Mouse (Mus musculus): ENCODE measurements around the gene Gm49337. TPM values are rescaled to one million over a fixed set of nuclear protein-coding genes. Genes with fewer than 3 reads are reported as not detected.

The Gm49337 gene
- total and polyA plus RNA-seq, 2 experiments from 2014 or later = not detected

- no peak for ATAC-seq (ENCODE audit: low FRiP score)
- WGBS = 92% methylated on average over 4 of the region's 4 CpGs
- no peaks in the 10 kb centered on the region for H3K27me3 ChIP-seq (ENCODE audit: insufficient read depth, low read length)
- no peak for DNase-seq (ENCODE audit: low spot score)
- H3K9me3 ChIP-seq (ENCODE audit: low read length) = no peaks in the 10 kb centered on the region
- no peak overlapping the region for H3K9ac ChIP-seq (replicated peaks; ENCODE audit: low read length, poor library complexity, severe bottlenecking)
- no peak overlapping the region for H3K4me3 ChIP-seq (ENCODE audit: low read depth, low read length)
- TF ChIP-seq CTCF (IDR thresholded peaks at IDR 0.05) = no peak
- no peak overlapping the region for H3K27ac ChIP-seq (ENCODE audit: low read depth, low read length)
- 0 out of 2 replicates have a peak, but pooled peaks cover 3% of the 10 kb centered on the region for H3K4me1 ChIP-seq (ENCODE audit: insufficient read depth, low read length)
- no peaks in the 10 kb centered on the region for H3K36me3 ChIP-seq (ENCODE audit: insufficient read depth, low read length)
- no peak overlapping the region for H3K4me2 ChIP-seq (ENCODE audit: low read depth, low read length, poor library complexity, severe bottlenecking)
These were observed 11.9 kb downstream of the Gm49337 start for GRCm38 (mm10) chr4:116185083-116185482.

GRCm38 (mm10) chr4:116192286-116192835, 19.2 kb downstream of the Gm49337 start:
- H3K4me2 ChIP-seq (ENCODE audit: low read depth, low read length, poor library complexity, severe bottlenecking) = no peak overlapping the region
- H3K4me1 ChIP-seq (ENCODE audit: insufficient read depth, low read length) = no peaks in the 10 kb centered on the region
- no peaks in the 10 kb centered on the region for H3K9me3 ChIP-seq (ENCODE audit: low read length)
- H3K9ac ChIP-seq (replicated peaks; ENCODE audit: low read length, poor library complexity, severe bottlenecking) = no peak overlapping the region
- ATAC-seq (ENCODE audit: low FRiP score) (no peak), DNase-seq (ENCODE audit: low spot score) (no peak)
- no peak for TF ChIP-seq CTCF (IDR thresholded peaks at IDR 0.05)
- H3K4me3 ChIP-seq (ENCODE audit: low read depth, low read length) = no peak overlapping the region
- WGBS = 58% methylated on average over 4 of the region's 4 CpGs
- no peaks in the 10 kb centered on the region for H3K27me3 ChIP-seq (ENCODE audit: insufficient read depth, low read length)
- no peaks in the 10 kb centered on the region for H3K36me3 ChIP-seq (ENCODE audit: insufficient read depth, low read length)
- H3K27ac ChIP-seq (ENCODE audit: low read depth, low read length) = no peak overlapping the region

- ATAC-seq (ENCODE audit: low FRiP score) (no peak), DNase-seq (ENCODE audit: low spot score) (no peak)
- TF ChIP-seq CTCF (IDR thresholded peaks at IDR 0.05) = no peak
- H3K4me2 ChIP-seq (ENCODE audit: low read depth, low read length, poor library complexity, severe bottlenecking) = no peak overlapping the region
- H3K4me1 ChIP-seq (ENCODE audit: insufficient read depth, low read length) = no peaks in the 10 kb centered on the region
- H3K27ac ChIP-seq (ENCODE audit: low read depth, low read length) = no peak overlapping the region
- H3K9ac ChIP-seq (replicated peaks; ENCODE audit: low read length, poor library complexity, severe bottlenecking) = no peak overlapping the region
- no peaks in the 10 kb centered on the region for H3K9me3 ChIP-seq (ENCODE audit: low read length)
- WGBS = 75% methylated on average over 9 of the region's 9 CpGs
- no peak overlapping the region for H3K4me3 ChIP-seq (ENCODE audit: low read depth, low read length)
- no peaks in the 10 kb centered on the region for H3K36me3 ChIP-seq (ENCODE audit: insufficient read depth, low read length)
- H3K27me3 ChIP-seq (ENCODE audit: insufficient read depth, low read length) = no peaks in the 10 kb centered on the region
These were observed 20.6 kb downstream of the Gm49337 start for GRCm38 (mm10) chr4:116193583-116194383.

GRCm38 (mm10) chr4:116198422-116198821, 25.2 kb downstream of the Gm49337 start:
- no peak overlapping the region for H3K4me2 ChIP-seq (ENCODE audit: low read depth, low read length, poor library complexity, severe bottlenecking)

GRCm38 (mm10) chr4:116204422-116204821, 31.2 kb downstream of the Gm49337 start:
- ATAC-seq (ENCODE audit: low FRiP score) (no peak), DNase-seq (ENCODE audit: low spot score) (no peak)
- no peaks in the 10 kb centered on the region for H3K36me3 ChIP-seq (ENCODE audit: insufficient read depth, low read length)
- no peak overlapping the region for H3K27ac ChIP-seq (ENCODE audit: low read depth, low read length)
- no peak overlapping the region for H3K9ac ChIP-seq (replicated peaks; ENCODE audit: low read length, poor library complexity, severe bottlenecking)
- H3K4me1 ChIP-seq (ENCODE audit: insufficient read depth, low read length) = no peaks in the 10 kb centered on the region
- no peak overlapping the region for H3K4me3 ChIP-seq (ENCODE audit: low read depth, low read length)
- H3K27me3 ChIP-seq (ENCODE audit: insufficient read depth, low read length) = no peaks in the 10 kb centered on the region
- no peaks in the 10 kb centered on the region for H3K9me3 ChIP-seq (ENCODE audit: low read length)
- H3K4me2 ChIP-seq (ENCODE audit: low read depth, low read length, poor library complexity, severe bottlenecking) = no peak overlapping the region
- TF ChIP-seq CTCF (IDR thresholded peaks at IDR 0.05) = no peak
- 72% methylated on average over 3 of the region's 3 CpGs for WGBS

More at GRCm38 (mm10) chr4:116198422-116198821, 25.2 kb downstream of the Gm49337 start:
- peak; percentile 32 for TF ChIP-seq CTCF (IDR thresholded peaks at IDR 0.05)
- 83% methylated on average over 2 of the region's 2 CpGs for WGBS
- no peak overlapping the region for H3K27ac ChIP-seq (ENCODE audit: low read depth, low read length)
- H3K36me3 ChIP-seq (ENCODE audit: insufficient read depth, low read length) = no peaks in the 10 kb centered on the region
- no peak overlapping the region for H3K9ac ChIP-seq (replicated peaks; ENCODE audit: low read length, poor library complexity, severe bottlenecking)
- no peaks in the 10 kb centered on the region for H3K27me3 ChIP-seq (ENCODE audit: insufficient read depth, low read length)
- DNase-seq (ENCODE audit: low spot score) = no peak
- H3K4me3 ChIP-seq (ENCODE audit: low read depth, low read length) = no peak overlapping the region
- no peak for ATAC-seq (ENCODE audit: low FRiP score)
- no peaks in the 10 kb centered on the region for H3K9me3 ChIP-seq (ENCODE audit: low read length)
- no peaks in the 10 kb centered on the region for H3K4me1 ChIP-seq (ENCODE audit: insufficient read depth, low read length)

GRCm38 (mm10) chr4:116206531-116206930, 33.3 kb downstream of the Gm49337 start:
- no peaks in the 10 kb centered on the region for H3K4me1 ChIP-seq (ENCODE audit: insufficient read depth, low read length)
- no peak overlapping the region for H3K27ac ChIP-seq (ENCODE audit: low read depth, low read length)
- H3K4me2 ChIP-seq (ENCODE audit: low read depth, low read length, poor library complexity, severe bottlenecking) = no peak overlapping the region
- H3K36me3 ChIP-seq (ENCODE audit: insufficient read depth, low read length) = no peaks in the 10 kb centered on the region
- 89% methylated on average over 4 of the region's 4 CpGs for WGBS
- DNase-seq (ENCODE audit: low spot score) (no peak), ATAC-seq (ENCODE audit: low FRiP score) (no peak)
- no peaks in the 10 kb centered on the region for H3K9me3 ChIP-seq (ENCODE audit: low read length)
- H3K9ac ChIP-seq (replicated peaks; ENCODE audit: low read length, poor library complexity, severe bottlenecking) = no peak overlapping the region
- no peaks in the 10 kb centered on the region for H3K27me3 ChIP-seq (ENCODE audit: insufficient read depth, low read length)
- H3K4me3 ChIP-seq (ENCODE audit: low read depth, low read length) = no peak overlapping the region
- TF ChIP-seq CTCF (IDR thresholded peaks at IDR 0.05) = no peak

All from midbrain, postnatal 0 days (tissue).